Mouse (Mus musculus): ENCODE results near the gene Tbxas1. TPM values are rescaled to one million over a fixed set of nuclear protein-coding genes. Genes with fewer than 3 reads are reported as not detected.

Tbxas1 gene
- total RNA-seq, 2 experiments from 2014 or later, result 0.79 to 0.81 TPM

- DNase-seq, result no peak
- intact Hi-C loops (cut with DNase I), result no loop called here
These were observed 188.3 kb downstream of the Tbxas1 start for GRCm38 (mm10) chr6:39063541-39063940.

- intact Hi-C loops (cut with DNase I), result loop anchor here (5.0 kb wide), 2 partner anchors 140 to 330 kb away; no protein-coding TSS in a partner anchor
- peak; percentile 59 to 72 for DNase-seq
These were observed 191.9 kb downstream of the Tbxas1 start for GRCm38 (mm10) chr6:39066935-39067578.

DNA sequence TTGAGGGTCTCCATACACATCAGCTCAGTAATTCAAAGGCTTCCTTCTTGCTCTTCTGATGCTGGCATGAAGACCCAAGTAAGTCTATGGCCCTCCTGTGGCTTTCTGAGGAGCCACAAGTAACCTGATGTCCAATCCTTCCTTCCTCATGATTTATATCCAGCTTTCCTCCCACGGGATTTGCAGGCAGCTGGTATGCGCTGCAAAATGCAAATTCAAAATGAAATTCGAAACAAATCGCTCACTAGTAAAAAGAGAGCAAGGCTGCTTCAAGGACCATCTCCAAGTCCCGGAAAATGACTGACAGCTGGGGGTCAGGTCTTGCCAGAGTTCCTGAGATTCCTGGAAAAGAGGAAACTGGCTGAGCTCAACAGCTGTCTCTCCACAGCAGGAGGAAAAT, 197.5 kb downstream of the Tbxas1 start:
- intact Hi-C loops (cut with DNase I), result no loop called here
- DNase-seq, result no peak

GRCm38 (mm10) chr6:39074186-39074585, 199.0 kb downstream of the Tbxas1 start:
- intact Hi-C loops (cut with DNase I), result no loop called here
- DNase-seq, result no peak

- DNase-seq, result no peak
- intact Hi-C loops (cut with DNase I), result no loop called here
These were observed 201.3 kb downstream of the Tbxas1 start for GRCm38 (mm10) chr6:39076498-39076897.

DNA sequence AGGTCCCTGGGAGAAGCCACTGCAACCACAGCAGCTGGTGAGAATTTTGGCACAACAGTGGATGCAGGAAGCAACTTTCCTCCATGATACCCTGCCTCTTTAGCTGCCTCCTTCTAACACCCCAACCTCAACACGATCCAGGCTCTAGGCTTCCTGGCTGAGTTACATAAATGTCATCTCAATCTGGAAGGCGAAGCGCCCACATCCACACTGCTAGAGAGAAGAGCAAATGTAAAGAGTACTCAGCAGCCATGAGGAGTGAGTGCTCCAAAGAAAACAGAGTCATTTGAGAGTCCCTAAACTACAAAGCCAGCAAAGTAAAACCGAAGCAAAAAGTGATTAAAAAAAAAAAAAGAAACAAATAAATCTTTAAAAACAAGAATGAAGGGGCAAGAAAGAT, 229.4 kb downstream of the Tbxas1 start:
- intact Hi-C loops (cut with DNase I), result no loop called here

GRCm38 (mm10) chr6:39106812-39107211, 231.6 kb downstream of the Tbxas1 start:
- DNase-seq, result no peak
- intact Hi-C loops (cut with DNase I), result no loop called here

More for the DNA sequence above, 229.4 kb downstream of the Tbxas1 start:
- no peak for DNase-seq

- intact Hi-C loops (cut with DNase I), result no loop called here
- no peak for DNase-seq
These were observed 237.5 kb downstream of the Tbxas1 start for GRCm38 (mm10) chr6:39112701-39113100.

GRCm38 (mm10) chr6:39113141-39113540, 237.9 kb downstream of the Tbxas1 start:
- DNase-seq, result no peak
- intact Hi-C loops (cut with DNase I), result no loop called here

DNA sequence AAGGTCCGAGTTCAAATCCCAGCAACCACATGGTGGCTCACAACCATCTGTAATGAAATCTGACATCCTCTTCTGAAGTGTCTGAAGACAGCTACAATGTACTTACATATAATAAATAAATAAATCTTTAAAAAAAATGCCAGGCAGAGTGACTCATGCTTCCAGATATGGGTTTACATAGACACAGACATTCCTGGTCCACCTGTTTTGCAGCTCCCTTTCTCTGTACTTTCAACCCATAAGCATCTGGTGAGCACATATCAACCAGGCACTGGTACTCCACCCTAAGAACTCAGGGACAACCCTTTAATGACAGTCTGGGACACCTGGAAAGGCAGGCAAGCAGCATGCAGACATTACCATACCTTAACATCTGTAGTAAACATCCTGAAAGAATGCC, 240.2 kb downstream of the Tbxas1 start:
- intact Hi-C loops (cut with DNase I), result no loop called here
- DNase-seq, result no peak

DNA sequence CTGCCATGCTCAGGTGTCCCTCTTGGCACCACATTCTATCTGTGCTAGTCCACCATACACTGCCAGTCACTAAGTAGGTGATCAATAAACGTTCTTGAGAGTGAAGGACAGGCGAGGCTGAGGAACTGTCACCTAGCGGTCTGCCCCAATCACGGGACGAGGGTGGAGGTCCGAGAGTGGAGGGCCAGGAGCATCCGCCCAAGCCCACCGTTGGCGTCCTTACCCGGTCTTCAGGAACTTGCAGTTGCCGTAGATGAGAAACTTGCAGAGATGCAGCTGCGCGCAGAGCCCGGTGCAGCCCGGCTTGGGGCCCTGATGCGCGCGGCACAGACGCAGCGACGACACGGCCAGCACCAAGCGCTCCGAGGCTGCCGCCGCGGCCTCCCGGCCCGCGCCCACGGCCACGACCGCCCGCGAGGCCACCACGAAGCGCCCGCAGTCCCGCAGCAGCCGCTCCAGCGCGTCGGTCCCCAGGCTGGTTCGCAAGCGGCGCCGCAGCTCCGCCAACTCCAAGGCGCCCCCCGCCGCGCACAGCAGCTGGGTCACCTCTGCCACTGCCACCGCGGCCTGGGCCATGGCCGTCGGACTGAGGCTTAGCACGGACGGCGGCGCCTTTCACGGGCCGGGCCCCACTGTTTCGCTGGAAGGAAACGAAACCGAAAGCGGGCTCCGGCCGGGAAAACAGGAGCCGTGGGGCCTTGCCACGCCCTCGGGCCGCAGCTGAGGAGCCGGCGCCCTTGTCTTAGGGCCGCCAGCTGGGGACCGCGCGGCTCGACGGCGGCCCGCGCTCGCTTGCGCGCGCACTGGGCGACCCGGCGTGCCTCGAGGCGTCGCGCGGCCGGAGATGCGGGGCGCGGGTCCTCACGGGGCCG, 242.6 kb downstream of the Tbxas1 start, which contains the start of gene Parp12:
Gene Parp12 (minus strand): TSS at position 766 of the 872 bp plus-strand sequence.
- DNase-seq, result peak; percentile 77 to 80
- intact Hi-C loops (cut with DNase I), result no loop called here

DNA sequence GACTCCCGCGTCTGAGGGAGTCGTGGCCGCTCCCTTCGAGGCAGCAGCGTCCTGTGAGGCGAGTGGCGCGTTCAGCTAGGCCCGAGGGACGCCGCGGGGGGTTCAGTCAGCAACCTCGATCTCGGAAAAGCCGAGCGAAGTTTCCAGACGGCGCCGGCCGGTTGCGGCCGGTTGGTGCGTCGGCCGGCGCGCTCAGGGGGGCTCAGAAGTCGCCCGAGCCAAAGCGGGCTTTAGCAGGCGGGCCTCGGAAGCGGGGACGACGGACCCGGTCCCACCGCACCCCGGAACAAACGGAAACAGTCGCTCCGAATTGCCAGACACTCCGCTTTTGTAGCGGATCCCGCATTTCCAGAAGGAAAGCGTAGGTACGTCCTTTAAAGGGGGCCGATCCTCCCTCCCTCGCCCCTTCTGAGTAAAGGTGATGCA, 243.3 kb downstream of the Tbxas1 start:
- peak in 1 of 2 experiments; percentile 4 for DNase-seq
- intact Hi-C loops (cut with DNase I), result no loop called here

DNA sequence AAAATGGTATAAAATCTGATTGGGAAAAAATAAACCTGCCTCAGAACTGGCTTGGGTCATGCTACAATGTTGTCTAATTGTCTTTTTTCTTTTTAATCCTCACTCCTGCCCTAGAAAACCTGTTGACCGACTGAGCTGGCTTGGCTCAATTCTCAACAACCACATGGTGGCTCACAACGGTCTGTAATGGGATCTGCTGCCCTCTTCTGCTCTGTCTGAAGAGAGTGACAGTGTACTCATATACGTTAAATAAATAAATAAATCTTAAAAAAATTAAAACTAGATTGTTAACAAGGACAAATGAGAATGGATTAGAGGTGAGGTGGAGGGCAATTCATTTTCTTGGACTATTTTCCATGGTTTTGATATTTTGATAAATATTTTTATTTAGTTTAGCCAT, 245.5 kb downstream of the Tbxas1 start:
- intact Hi-C loops (cut with DNase I), result no loop called here

GRCm38 (mm10) chr6:39124719-39125118, 249.5 kb downstream of the Tbxas1 start:
- no peak for DNase-seq
- intact Hi-C loops (cut with DNase I), result no loop called here

More for the DNA sequence above, 245.5 kb downstream of the Tbxas1 start:
- no peak for DNase-seq

DNA sequence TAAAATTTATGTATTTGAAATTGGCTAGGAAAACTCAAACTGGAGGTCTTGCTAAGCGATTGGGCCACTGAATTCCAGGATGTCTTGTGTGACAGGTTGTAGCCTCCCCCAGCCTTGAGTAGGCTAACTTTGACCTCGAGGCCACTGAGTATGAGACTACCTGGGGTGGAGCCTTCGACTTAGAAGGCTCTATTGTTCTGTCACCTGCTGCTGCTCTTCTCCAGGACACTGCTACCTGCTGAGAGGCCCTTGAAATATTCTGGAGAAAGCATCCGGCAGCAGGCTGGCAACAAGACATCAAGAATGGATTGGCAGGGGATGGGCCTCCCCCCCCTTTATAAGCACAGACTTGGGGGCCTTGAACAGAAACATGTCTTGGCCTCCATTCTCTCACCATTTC, 256.3 kb downstream of the Tbxas1 start:
- intact Hi-C loops (cut with DNase I), result no loop called here
- DNase-seq, result no peak

DNA sequence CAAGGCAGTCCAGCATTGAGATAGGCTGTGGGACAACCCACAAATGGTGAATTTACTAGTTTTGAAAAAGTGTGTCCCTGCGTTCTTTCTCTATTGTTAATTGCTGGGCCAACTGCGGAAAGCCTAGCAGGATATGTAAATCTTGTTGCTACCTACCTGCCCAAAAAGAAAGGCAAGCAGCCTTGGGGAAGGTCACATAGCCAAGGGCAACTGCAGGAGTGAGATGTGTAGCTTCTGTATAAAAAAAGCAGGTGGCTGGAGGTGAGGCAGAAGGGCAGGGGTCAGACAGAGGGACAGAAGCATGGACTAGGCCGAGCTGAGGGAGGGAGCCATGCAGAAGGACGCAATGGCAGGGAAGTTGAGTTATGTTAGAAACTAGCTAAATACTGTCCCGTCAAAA, 257.4 kb downstream of the Tbxas1 start:
- intact Hi-C loops (cut with DNase I), result no loop called here
- DNase-seq, result no peak

Other genes starting within 250 kb of the Tbxas1 start
- under 1 TPM; 0.10 to 0.12 TPM for gene Klrg2, start 238.2 kb upstream of the Tbxas1 start, total RNA-seq (2021)
- gene Clec2l, start 212.3 kb upstream of the Tbxas1 start, total RNA-seq (2021), result under 1 TPM; 0.36 to 0.47 TPM
- gene Hipk2, start 761 bp downstream of the Tbxas1 start, total RNA-seq (2021), result 100 to 1,000 TPM in 1 of 2 experiments, 10 to 100 TPM in 1; 71.5 to 114 TPM
- gene Parp12, start 242.9 kb downstream of the Tbxas1 start, total RNA-seq (2021), result 1 to 10 TPM; 3.1 to 3.2 TPM

Data from gastrocnemius, postnatal 36 days (tissue).